Mouse (Mus musculus): ENCODE data around the gene Alg14.

DNA sequence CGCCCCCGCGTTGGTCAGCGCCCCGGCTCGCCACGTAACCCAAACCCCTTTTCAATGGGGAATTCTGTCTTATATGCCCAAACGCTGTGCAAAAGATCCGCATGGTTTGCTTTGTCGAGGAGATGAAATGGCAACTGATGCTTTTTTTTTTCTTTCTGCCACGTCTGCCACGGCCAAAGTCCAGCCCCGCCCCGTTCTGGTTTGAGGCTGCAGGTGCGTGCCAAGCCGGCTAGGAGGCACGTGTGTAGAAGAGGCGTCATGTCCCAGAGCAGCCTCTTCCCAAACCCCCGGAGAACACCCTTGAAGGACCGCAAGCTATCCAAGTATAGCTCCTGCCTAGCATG lies 28.4 kb upstream of the Alg14 start:
- TF ChIP-seq CTCF (IDR thresholded peaks at IDR 0.05; ENCODE audit: control insufficient read depth, insufficient read depth, insufficient read length) (no peak), FOSL1 (IDR thresholded peaks at IDR 0.05; ENCODE audit: insufficient read depth, low read length, poor library complexity, severe bottlenecking) (no peak), MYOD1 (IDR thresholded peaks at IDR 0.05; ENCODE audit: control insufficient read depth, insufficient read length, low read depth) (no peak), MAX (IDR thresholded peaks at IDR 0.05) (no peak), CEBPB (IDR thresholded peaks at IDR 0.05; ENCODE audit: low read depth) (no peak), USF1 (IDR thresholded peaks at IDR 0.05; ENCODE audit: low read depth) (no peak), MYOG (IDR thresholded peaks at IDR 0.05; ENCODE audit: control insufficient read depth, extremely low read depth, insufficient read length) (no peak)

Data from C2C12 (cell line).